Mouse (Mus musculus) thymus, adult 2 months (tissue): Measurements from ENCODE around the gene Smu1. TPM values are rescaled to one million over a fixed set of nuclear protein-coding genes. Genes with fewer than 3 reads are reported as not detected.

ENCODE experiments used
- DNase-seq: peaks from one replicate; pipeline ENCODE4 v3.0.0; 2021
- H3K27ac ChIP-seq: fragments of 200-500 bp; 2 replicates; pipeline ENCODE4 v1.5.1; 2012; ENCODE audit warnings: low read length, control low read depth; ENCODE audit not compliant: control insufficient read depth, insufficient read depth
- H3K27me3 ChIP-seq: fragments of 200-500 bp; 2 replicates; pipeline ENCODE4 v1.6.1; 2012; ENCODE audit warnings: mild to moderate bottlenecking, low read length, moderate library complexity, mixed read lengths; ENCODE audit not compliant: control insufficient read depth, insufficient read depth
- H3K36me3 ChIP-seq: fragments of 200-500 bp; 2 replicates; pipeline ENCODE4 v1.6.1; 2012; ENCODE audit warnings: mild to moderate bottlenecking, low read length, moderate library complexity; ENCODE audit not compliant: control insufficient read depth, insufficient read depth
- H3K4me1 ChIP-seq: fragments of 200-500 bp; replicated peaks from 2 replicates; pipeline ENCODE4 v1.6.1; 2012; ENCODE audit warnings: low read length; ENCODE audit not compliant: control insufficient read depth, insufficient read depth
- H3K4me3 ChIP-seq: fragments of 200-500 bp; 2 replicates; pipeline ENCODE4 v1.5.1; 2012; ENCODE audit warnings: mild to moderate bottlenecking, low read length, control low read depth, moderate library complexity; ENCODE audit not compliant: control insufficient read depth, insufficient read depth
- CTCF ChIP-seq: fragments of 200-500 bp; IDR thresholded peaks from 2 replicates; pipeline ENCODE4 v1.5.1; 2012; ENCODE audit warnings: mild to moderate bottlenecking, control low read depth, low read length, moderate library complexity, borderline replicate concordance; ENCODE audit not compliant: control insufficient read depth, poor library complexity, insufficient read depth; ENCODE audit errors: extremely low read depth
- POLR2A ChIP-seq: fragments of 200-500 bp; IDR thresholded peaks from 2 replicates; pipeline ENCODE4 v1.6.1; 2012; ENCODE audit warnings: mild to moderate bottlenecking, low read length, control low read depth, moderate library complexity; ENCODE audit not compliant: control insufficient read depth, poor library complexity, insufficient read depth; ENCODE audit errors: extremely low read depth
- WGBS: fragments of 180-500 bp; shearing (Covaris S2); methylation state at CpG from one replicate; pipeline ENCODE4 v1.1.7; 2018; 5-methylcytosine and 5-hydroxymethylcytosine counted together
- polyA plus RNA-seq: library from polyadenylated mRNA; depleted of rRNA; stranded (reverse); fragments of >200 nt; gene quantifications from 2 replicates; pipeline ENCODE4 v1.2.3, GENCODE M21; 2012; rRNA removed

The Smu1 gene
- polyA plus RNA-seq, 1 experiment, result 36.7 TPM

DNA sequence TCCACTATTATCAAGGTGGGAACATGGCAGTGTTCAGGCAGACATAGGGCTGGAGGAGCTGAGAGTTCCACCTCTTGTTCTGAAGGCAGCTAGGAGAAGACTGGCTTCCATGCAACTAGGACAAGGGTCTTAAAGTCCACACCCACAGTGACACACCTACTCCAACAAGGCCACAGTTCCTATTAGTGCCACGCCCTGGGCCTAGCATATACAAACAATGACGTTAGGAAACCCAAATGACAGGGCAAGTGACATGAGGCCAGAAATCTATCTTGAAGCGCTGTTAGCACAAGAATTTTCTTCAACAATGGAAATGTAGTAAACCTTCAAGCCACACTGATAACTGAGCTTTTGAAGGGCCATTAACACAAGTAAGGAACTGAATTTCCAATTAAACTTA lies 55.9 kb downstream of the Smu1 start:
- Histone ChIP-seq H3K4me3 (no peak overlapping the region), H3K36me3 (no peaks in the 10 kb centered on the region), H3K27ac (no peak overlapping the region), H3K4me1 (peaks cover 7% of the 10 kb centered on the region), H3K27me3 (no peaks in the 10 kb centered on the region)
- WGBS, result 93% methylated on average over 3 of the region's 3 CpGs
- no peak for DNase-seq
- TF ChIP-seq POLR2A (no peak), CTCF (no peak)

DNA sequence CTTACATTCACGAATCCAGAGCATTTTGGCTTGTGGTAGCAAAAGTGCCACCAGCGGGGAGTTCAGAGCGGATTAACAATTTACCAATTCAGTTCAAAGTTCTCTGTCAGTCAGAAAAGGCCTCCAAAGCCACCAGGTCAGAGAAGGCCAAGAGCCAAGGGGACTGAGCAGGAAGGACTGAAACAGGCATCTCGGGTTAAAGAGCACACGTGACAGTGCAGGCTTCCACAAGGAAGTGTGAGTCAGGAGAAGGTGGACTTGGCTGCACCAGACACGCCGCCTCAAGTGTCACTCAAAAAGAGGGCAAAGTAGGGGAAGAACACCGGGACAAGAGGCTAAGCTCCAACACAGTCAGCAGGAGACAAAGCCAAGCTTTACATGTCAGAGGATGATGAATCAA lies 57.5 kb downstream of the Smu1 start:
- peaks cover 7% of the 10 kb centered on the region for H3K4me1 ChIP-seq
- H3K27me3 ChIP-seq, result no peaks in the 10 kb centered on the region
- TF ChIP-seq CTCF (no peak), POLR2A (no peak)
- WGBS, result 98% methylated on average over 8 of the region's 8 CpGs
- H3K4me3 ChIP-seq, result no peak overlapping the region
- peaks cover 8% of the 10 kb centered on the region for H3K36me3 ChIP-seq
- no peak overlapping the region for H3K27ac ChIP-seq
- no peak for DNase-seq

GRCm38 (mm10) chr4:40697059-40697458 lies 60.7 kb downstream of the Smu1 start:
- no peak for TF ChIP-seq CTCF
- TF ChIP-seq POLR2A, result no peak
- H3K27ac ChIP-seq, result no peak overlapping the region; the same call in 1 of the 2 replicates
- no peaks in the 10 kb centered on the region for H3K4me1 ChIP-seq
- 69% methylated on average over 7 of the region's 7 CpGs for WGBS
- no peaks in the 10 kb centered on the region for H3K27me3 ChIP-seq
- DNase-seq, result no peak
- peaks cover 26% of the 10 kb centered on the region for H3K36me3 ChIP-seq
- no peak overlapping the region for H3K4me3 ChIP-seq

DNA sequence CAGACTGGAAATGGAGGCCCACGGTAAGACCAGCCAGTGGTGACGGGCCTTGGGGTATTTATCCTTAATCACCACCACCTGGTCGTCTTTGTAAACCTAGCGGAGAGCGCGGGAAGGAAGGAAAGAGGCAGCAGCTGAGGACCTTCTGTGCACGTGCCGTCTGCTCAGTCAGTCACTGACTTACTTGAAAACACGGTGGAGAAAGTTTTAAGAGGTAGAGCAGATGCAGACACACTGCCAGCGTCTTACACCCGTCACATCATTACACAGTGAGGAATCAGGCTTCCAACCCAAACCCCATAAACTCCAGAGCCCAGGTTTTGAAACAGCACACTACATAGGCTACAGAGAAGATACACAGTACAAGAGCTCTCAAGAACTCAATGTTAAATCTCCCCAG lies 66.6 kb downstream of the Smu1 start:
- Histone ChIP-seq H3K27me3 (no peaks in the 10 kb centered on the region), H3K36me3 (peaks cover 51% of the 10 kb centered on the region), H3K27ac (no peak overlapping the region), H3K4me1 (no peaks in the 10 kb centered on the region), H3K4me3 (no peak overlapping the region)
- no peak for DNase-seq
- 95% methylated on average over 11 of the region's 11 CpGs for WGBS
- TF ChIP-seq POLR2A (no peak), CTCF (no peak)

Other genes starting within 250 kb of the Smu1 start
- gene Aptx, start 54.7 kb downstream of the Smu1 start, polyA plus RNA-seq, result 8.2 and 9.1 TPM in 2 replicates
- 11.5 and 13.4 TPM in 2 replicates for gene Dnaja1, start 35.8 kb downstream of the Smu1 start, polyA plus RNA-seq
- 34.1 and 49.4 TPM in 2 replicates for gene B4galt1, start 96.1 kb upstream of the Smu1 start, polyA plus RNA-seq
- gene Spink4, start 162.1 kb upstream of the Smu1 start, polyA plus RNA-seq, result 7.1 and 15.8 TPM in 2 replicates
- 94.5 and 166 TPM in 2 replicates for gene Bag1, start 190.4 kb upstream of the Smu1 start, polyA plus RNA-seq
- gene Chmp5, start 190.5 kb upstream of the Smu1 start, polyA plus RNA-seq, result 12.5 and 16.9 TPM in 2 replicates
- gene Nfx1, start 213.0 kb upstream of the Smu1 start, polyA plus RNA-seq, result 39.4 and 43.4 TPM in 2 replicates